Mouse (Mus musculus) kidney, embryonic 15.5 days (tissue): ENCODE data around the gene Lins1. TPM values are rescaled to one million over a fixed set of nuclear protein-coding genes. Genes with fewer than 3 reads are reported as not detected.

Experiments used
- ATAC-seq: fragments of 200-750 bp; cut with Nextera tagmentation; replicated peaks from 2 replicates; pipeline ENCODE4 v1.8.0; 2017; ENCODE audit warnings: moderate TSS enrichment; ENCODE audit not compliant: low FRiP score
- H3K27ac ChIP-seq: fragments of 300-500 bp; sonication (generic); 2 replicates; pipeline ENCODE4 v1.5.1; 2015; ENCODE audit warnings: mild to moderate bottlenecking, inconsistent platforms
- H3K27me3 ChIP-seq: fragments of 300-500 bp; sonication (generic); 2 replicates; pipeline ENCODE4 v1.6.1; 2015; ENCODE audit warnings: inconsistent platforms
- H3K36me3 ChIP-seq: fragments of 300-500 bp; sonication (generic); 2 replicates; pipeline ENCODE4 v1.6.1; 2015; ENCODE audit warnings: inconsistent platforms
- H3K4me1 ChIP-seq: fragments of 300-500 bp; sonication (generic); 2 replicates; pipeline ENCODE4 v1.6.1; 2015; ENCODE audit warnings: inconsistent platforms
- H3K4me2 ChIP-seq: fragments of 300-500 bp; sonication (generic); 2 replicates; pipeline ENCODE4 v1.6.1; 2015; ENCODE audit warnings: moderate library complexity, mild to moderate bottlenecking, inconsistent platforms
- H3K4me3 ChIP-seq: fragments of 300-500 bp; sonication (generic); replicated peaks from 2 replicates; pipeline ENCODE4 v1.5.1; 2015; ENCODE audit warnings: mild to moderate bottlenecking, inconsistent platforms
- H3K9ac ChIP-seq: fragments of 300-500 bp; sonication (generic); 2 replicates; pipeline ENCODE4 v1.6.1; 2015; ENCODE audit warnings: mild to moderate bottlenecking, inconsistent platforms
- H3K9me3 ChIP-seq: fragments of 300-500 bp; sonication (generic); replicated peaks from 2 replicates; pipeline ENCODE4 v1.6.1; 2016; ENCODE audit warnings: inconsistent platforms
- WGBS: fragments of 180-500 bp; shearing (Covaris S2); methylation state at CpG from one replicate; pipeline ENCODE4 v1.1.7; 2015; ENCODE audit warnings: mixed read lengths; 5-methylcytosine and 5-hydroxymethylcytosine counted together
- polyA plus RNA-seq: library from polyadenylated mRNA; unstranded; fragments of >200 nt; fragmentation: Nextera tagmentation; extraction: Ambion mirVana; gene quantifications from 2 replicates; pipeline ENCODE4 v1.2.1, GENCODE M21; 2015

Gene Lins1
- polyA plus RNA-seq, 1 experiment from 2014 or later: 16.9 TPM

GRCm38 (mm10) chr7:66733882-66734281 is 44.2 kb downstream of the Lins1 start:
- 94% methylated on average over 11 of the region's 11 CpGs for WGBS
- Histone ChIP-seq H3K9ac (no peak overlapping the region), H3K36me3 (no peaks in the 10 kb centered on the region), H3K27ac (no peak overlapping the region), H3K27me3 (no peaks in the 10 kb centered on the region), H3K4me1 (no peaks in the 10 kb centered on the region), H3K9me3 (no peaks in the 10 kb centered on the region), H3K4me3 (no peak overlapping the region), H3K4me2 (no peak overlapping the region)
- ATAC-seq: no peak

DNA sequence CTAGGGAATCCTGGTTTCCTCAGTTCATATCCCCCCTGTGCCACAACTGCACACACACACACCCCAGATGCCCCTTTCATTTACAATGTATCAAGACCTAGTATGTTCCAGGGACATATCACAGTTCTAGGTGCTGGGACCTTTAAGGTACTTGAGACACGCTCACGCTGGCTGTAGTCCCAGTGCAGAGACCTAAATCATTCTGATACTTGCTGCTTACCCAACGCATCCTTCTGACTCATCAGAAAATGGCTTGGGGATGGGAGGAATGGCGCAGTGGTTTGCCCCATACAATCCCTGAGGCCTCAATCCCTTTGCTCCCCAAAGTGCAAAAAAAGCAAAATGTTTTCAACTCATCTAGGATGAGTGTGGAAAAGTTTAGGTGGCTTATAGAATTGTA is 44.8 kb downstream of the Lins1 start:
- no peak for ATAC-seq

GRCm38 (mm10) chr7:66734993-66735392 is 45.3 kb downstream of the Lins1 start:
- Histone ChIP-seq H3K9me3 (no peaks in the 10 kb centered on the region), H3K4me3 (no peak overlapping the region), H3K4me1 (no peaks in the 10 kb centered on the region), H3K36me3 (no peaks in the 10 kb centered on the region), H3K27ac (no peak overlapping the region), H3K4me2 (no peak overlapping the region), H3K27me3 (no peaks in the 10 kb centered on the region), H3K9ac (no peak overlapping the region)
- no peak for ATAC-seq
- 80% methylated on average over 6 of the region's 6 CpGs for WGBS

More for the DNA sequence above, 44.8 kb downstream of the Lins1 start:
- Histone ChIP-seq H3K4me3 (no peak overlapping the region), H3K27me3 (no peaks in the 10 kb centered on the region), H3K36me3 (no peaks in the 10 kb centered on the region), H3K9ac (no peak overlapping the region), H3K27ac (no peak overlapping the region), H3K4me2 (no peak overlapping the region), H3K9me3 (no peaks in the 10 kb centered on the region), H3K4me1 (no peaks in the 10 kb centered on the region)
- WGBS: 93% methylated on average over 4 of the region's 4 CpGs

GRCm38 (mm10) chr7:66737418-66737817 is 47.7 kb downstream of the Lins1 start:
- no peaks in the 10 kb centered on the region for H3K9me3 ChIP-seq
- H3K27me3 ChIP-seq: no peaks in the 10 kb centered on the region
- ATAC-seq: no peak
- no peak overlapping the region for H3K4me2 ChIP-seq
- H3K4me3 ChIP-seq: no peak overlapping the region
- 92% methylated on average over 4 of the region's 4 CpGs for WGBS
- no peaks in the 10 kb centered on the region for H3K4me1 ChIP-seq
- H3K27ac ChIP-seq: no peak overlapping the region
- no peaks in the 10 kb centered on the region for H3K36me3 ChIP-seq
- no peak overlapping the region for H3K9ac ChIP-seq

- Histone ChIP-seq H3K4me2 (no peak overlapping the region), H3K27ac (no peak overlapping the region), H3K4me1 (no peaks in the 10 kb centered on the region), H3K9me3 (no peaks in the 10 kb centered on the region), H3K9ac (no peak overlapping the region), H3K27me3 (no peaks in the 10 kb centered on the region), H3K4me3 (no peak overlapping the region), H3K36me3 (no peaks in the 10 kb centered on the region)
- WGBS: 82% methylated on average over 5 of the region's 5 CpGs
- no peak for ATAC-seq
Measured at GRCm38 (mm10) chr7:66741008-66741407, 51.3 kb downstream of the Lins1 start.

GRCm38 (mm10) chr7:66741412-66741811 is 51.7 kb downstream of the Lins1 start:
- Histone ChIP-seq H3K27ac (no peak overlapping the region), H3K4me1 (no peaks in the 10 kb centered on the region), H3K36me3 (no peaks in the 10 kb centered on the region), H3K4me3 (no peak overlapping the region), H3K4me2 (no peak overlapping the region), H3K9me3 (no peaks in the 10 kb centered on the region), H3K9ac (no peak overlapping the region), H3K27me3 (no peaks in the 10 kb centered on the region)
- no peak for ATAC-seq
- WGBS: 72% methylated on average over 8 of the region's 8 CpGs

DNA sequence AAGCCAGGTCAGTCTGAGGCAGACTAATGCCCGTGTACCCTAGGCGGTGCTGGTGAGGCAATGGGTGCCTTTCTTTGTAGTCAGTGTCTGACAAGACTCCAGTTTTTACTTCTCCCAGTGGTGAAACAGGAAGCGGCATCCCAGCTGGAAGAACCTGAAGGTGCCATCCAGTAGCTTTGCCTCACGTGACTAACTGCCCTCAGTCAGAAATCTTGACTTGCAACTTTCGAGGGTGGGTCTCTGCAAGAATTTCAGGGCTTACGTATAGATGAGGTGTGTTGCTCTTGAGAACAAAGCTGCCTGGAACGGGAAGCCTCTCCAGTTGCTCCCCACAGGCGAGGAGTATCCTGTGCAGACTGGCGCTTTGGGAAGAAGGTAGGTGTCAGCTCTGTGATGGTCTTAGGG is 53.7 kb downstream of the Lins1 start, which contains the start of gene Cers3:
TSS of gene Cers3 (plus strand) at position 128 of the 405 bp plus-strand sequence.
- no peaks in the 10 kb centered on the region for H3K9me3 ChIP-seq
- no peaks in the 10 kb centered on the region for H3K4me1 ChIP-seq
- H3K9ac ChIP-seq: no peak within 1 kb of the TSS
- WGBS: 71% methylated on average over 9 of the region's 9 CpGs
- no peak within 1 kb of the TSS for H3K4me2 ChIP-seq
- H3K27ac ChIP-seq: no peak within 1 kb of the TSS
- no peaks in the 10 kb centered on the region for H3K36me3 ChIP-seq
- H3K4me3 ChIP-seq: no peak within 1 kb of the TSS
- H3K27me3 ChIP-seq: no peaks in the 10 kb centered on the region
- no peak for ATAC-seq

- H3K4me1 ChIP-seq: no peaks in the 10 kb centered on the region
- ATAC-seq: no peak
- 77% methylated on average over 7 of the region's 7 CpGs for WGBS
- H3K4me3 ChIP-seq: no peak overlapping the region
- no peak overlapping the region for H3K9ac ChIP-seq
- no peaks in the 10 kb centered on the region for H3K27me3 ChIP-seq
- H3K4me2 ChIP-seq: no peak overlapping the region
- H3K36me3 ChIP-seq: no peaks in the 10 kb centered on the region
- H3K27ac ChIP-seq: no peak overlapping the region
- no peaks in the 10 kb centered on the region for H3K9me3 ChIP-seq
Measured at GRCm38 (mm10) chr7:66746972-66747371, 57.3 kb downstream of the Lins1 start.

DNA sequence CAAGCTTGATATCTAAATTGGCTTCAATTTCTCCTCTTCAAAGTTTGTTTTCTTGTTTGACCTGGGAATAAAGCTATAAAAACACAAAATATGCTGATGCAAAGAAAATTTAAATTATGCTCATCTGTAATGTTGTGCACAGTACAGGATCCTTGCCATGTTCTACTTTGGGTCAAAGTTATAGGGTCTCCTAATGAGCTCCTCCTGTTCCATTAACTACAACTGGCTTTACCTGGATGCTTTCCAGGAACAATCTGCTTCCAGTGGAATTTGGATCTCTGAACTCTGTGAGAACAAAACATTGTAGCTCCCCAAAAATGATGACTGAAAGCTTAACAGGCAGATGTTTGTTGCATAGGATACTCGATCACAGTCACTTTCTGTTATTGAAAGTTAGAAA is 60.3 kb downstream of the Lins1 start:
- 77% methylated on average over 1 of the region's 1 CpGs for WGBS
- Histone ChIP-seq H3K4me2 (no peak overlapping the region), H3K9me3 (no peaks in the 10 kb centered on the region), H3K4me1 (no peaks in the 10 kb centered on the region), H3K27me3 (no peaks in the 10 kb centered on the region), H3K4me3 (no peak overlapping the region), H3K9ac (no peak overlapping the region), H3K36me3 (no peaks in the 10 kb centered on the region), H3K27ac (no peak overlapping the region)
- no peak for ATAC-seq

- WGBS: 73% methylated on average over 8 of the region's 8 CpGs
- H3K36me3 ChIP-seq: no peaks in the 10 kb centered on the region
- no peak overlapping the region for H3K9ac ChIP-seq
- no peak for ATAC-seq
- no peak overlapping the region for H3K4me3 ChIP-seq
- H3K27me3 ChIP-seq: no peaks in the 10 kb centered on the region
- H3K4me1 ChIP-seq: 0 out of 2 replicates have a peak, but pooled peaks cover 4% of the 10 kb centered on the region
- H3K27ac ChIP-seq: no peak overlapping the region
- no peaks in the 10 kb centered on the region for H3K9me3 ChIP-seq
- H3K4me2 ChIP-seq: no peak overlapping the region
Measured at GRCm38 (mm10) chr7:66753816-66754215, 64.1 kb downstream of the Lins1 start.

- Histone ChIP-seq H3K4me3 (no peak overlapping the region), H3K4me2 (no peak overlapping the region), H3K9me3 (no peaks in the 10 kb centered on the region), H3K27ac (no peak overlapping the region), H3K27me3 (no peaks in the 10 kb centered on the region), H3K36me3 (no peaks in the 10 kb centered on the region), H3K4me1 (0 out of 2 replicates have a peak, but pooled peaks cover 5% of the 10 kb centered on the region), H3K9ac (no peak overlapping the region)
- WGBS: 83% methylated on average over 7 of the region's 7 CpGs
- no peak for ATAC-seq
Measured at GRCm38 (mm10) chr7:66755611-66756010, 65.9 kb downstream of the Lins1 start.
